Mouse (Mus musculus) gastrocnemius, adult 18-20 months (tissue): ENCODE data around the gene Scd1. TPM values are rescaled to one million over a fixed set of nuclear protein-coding genes. Genes with fewer than 3 reads are reported as not detected.

Experiments used
- DNase-seq: peaks from one replicate; pipeline ENCODE4 v3.0.0; 2021; ENCODE audit warnings: low spot score
- total RNA-seq, 2 experiments: library from RNA; stranded (reverse); gene quantifications; 2 replicates each; pipeline ENCODE4 v1.2.3; 2021

Scd1 gene
- total RNA-seq, 2 experiments from 2014 or later, result 20.6 to 38.0 TPM

GRCm38 (mm10) chr19:44400484-44401197 is 7.0 kb downstream of the Scd1 start:
- no peak for DNase-seq

- no peak for DNase-seq
Measured at GRCm38 (mm10) chr19:44400076-44400475, 7.6 kb downstream of the Scd1 start.

GRCm38 (mm10) chr19:44396742-44397141 is 10.9 kb downstream of the Scd1 start:
- no peak for DNase-seq

GRCm38 (mm10) chr19:44394972-44395371 is 12.7 kb downstream of the Scd1 start:
- DNase-seq, result no peak

GRCm38 (mm10) chr19:44393962-44394422 is 13.7 kb downstream of the Scd1 start:
- DNase-seq, result no peak

GRCm38 (mm10) chr19:44392339-44393009 is 15.2 kb downstream of the Scd1 start:
- no peak for DNase-seq

- no peak for DNase-seq
Measured at GRCm38 (mm10) chr19:44391856-44392255, 15.8 kb downstream of the Scd1 start.

GRCm38 (mm10) chr19:44389507-44389906 is 18.2 kb downstream of the Scd1 start:
- DNase-seq, result no peak

- peak; percentile 93 for DNase-seq
Measured at GRCm38 (mm10) chr19:44388475-44389428, 18.9 kb downstream of the Scd1 start.

- DNase-seq, result no peak
Measured at GRCm38 (mm10) chr19:44387746-44388474, 19.8 kb downstream of the Scd1 start.

GRCm38 (mm10) chr19:44387089-44387671 is 20.5 kb downstream of the Scd1 start:
- DNase-seq, result no peak

- no peak for DNase-seq
Measured at GRCm38 (mm10) chr19:44385887-44386498, 21.7 kb downstream of the Scd1 start.

- no peak for DNase-seq
Measured at GRCm38 (mm10) chr19:44382682-44383321, 24.9 kb downstream of the Scd1 start.

- no peak for DNase-seq
Measured at GRCm38 (mm10) chr19:44380065-44380464, 27.6 kb downstream of the Scd1 start.

- no peak for DNase-seq
Measured at GRCm38 (mm10) chr19:44379090-44379489, 28.6 kb downstream of the Scd1 start.

GRCm38 (mm10) chr19:44377629-44378375 is 29.9 kb downstream of the Scd1 start:
- DNase-seq, result no peak

- DNase-seq, result no peak
Measured at GRCm38 (mm10) chr19:44376511-44376951, 31.1 kb downstream of the Scd1 start.

- peak; percentile 91 for DNase-seq
Measured at GRCm38 (mm10) chr19:44372969-44373368, 34.7 kb downstream of the Scd1 start.

- DNase-seq, result no peak
Measured at GRCm38 (mm10) chr19:44370231-44370630, 37.4 kb downstream of the Scd1 start.
